Mouse (Mus musculus): ENCODE results near the gene Tcf7. TPM values are rescaled to one million over a fixed set of nuclear protein-coding genes. Genes with fewer than 3 reads are reported as not detected.

Gene Tcf7
- polyA plus RNA-seq, 1 experiment from 2014 or later = 16.0 TPM

DNA sequence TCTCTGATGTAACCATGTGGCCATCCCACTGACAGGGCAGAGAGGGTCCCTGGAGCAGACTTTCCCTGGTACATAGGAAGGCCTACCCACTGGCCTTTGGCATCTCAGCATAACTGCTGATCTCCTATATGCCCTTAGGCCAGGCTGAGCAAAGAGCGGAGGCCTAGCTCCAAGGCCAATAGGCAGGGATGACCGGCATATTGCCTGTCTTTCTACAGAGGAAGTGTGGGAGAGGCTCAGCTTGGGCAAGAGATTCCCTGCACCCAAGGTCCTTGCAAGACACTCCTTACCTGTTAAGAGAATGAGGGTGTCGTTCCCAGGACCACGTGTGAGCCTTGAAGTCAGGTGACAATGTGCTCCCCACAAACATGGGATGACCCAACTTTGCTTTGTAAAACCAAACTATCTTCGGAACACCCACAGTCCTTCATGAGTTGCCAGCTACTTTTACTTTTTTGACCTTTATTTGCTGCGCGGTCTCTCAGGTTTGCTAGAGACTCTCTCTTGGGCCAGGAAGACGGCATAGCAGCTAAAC lies 3.1 kb downstream of the Tcf7 start:
- Histone ChIP-seq H3K4me1 (replicated peaks; ENCODE audit: insufficient read depth, low read length) (peaks cover 13% of the 10 kb centered on the region), H3K9me3 (replicated peaks; ENCODE audit: low read length) (no peaks in the 10 kb centered on the region), H3K9ac (ENCODE audit: low read depth, low read length) (no peak overlapping the region), H3K4me3 (replicated peaks; ENCODE audit: low read depth, low read length) (no peak overlapping the region), H3K36me3 (ENCODE audit: insufficient read depth, low read length) (no peaks in the 10 kb centered on the region), H3K4me2 (ENCODE audit: low read length) (no peak overlapping the region), H3K27me3 (ENCODE audit: insufficient read depth, low read length) (no peaks in the 10 kb centered on the region), H3K27ac (no peak overlapping the region)
- 95% methylated on average over 8 of the region's 8 CpGs for WGBS
- ATAC-seq (replicated peaks; ENCODE audit: low FRiP score, low read depth) (no peak), DNase-seq (ENCODE audit: low spot score) (no peak)
- no peak for TF ChIP-seq CTCF (IDR thresholded peaks at IDR 0.05; ENCODE audit: low read depth)

DNA sequence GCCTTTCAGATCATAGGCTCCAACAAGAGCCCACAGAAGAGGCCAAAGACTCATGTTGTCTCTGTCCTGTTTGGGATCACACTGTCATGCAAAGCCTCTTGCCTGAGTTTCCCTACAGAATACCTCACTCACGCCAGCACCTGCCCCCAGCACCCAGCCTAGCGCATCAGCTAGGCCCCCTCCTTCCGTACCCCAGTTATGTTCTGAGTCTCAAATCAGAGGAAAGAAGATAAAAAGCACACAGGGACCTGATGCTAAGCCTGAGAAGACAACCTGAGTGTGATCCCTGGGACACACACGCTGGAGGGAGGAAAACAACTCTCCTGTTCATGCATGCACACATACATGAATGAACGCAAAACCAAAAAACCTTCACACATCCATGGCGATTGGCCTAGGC lies 3.8 kb downstream of the Tcf7 start:
- WGBS = 92% methylated on average over 6 of the region's 6 CpGs
- Histone ChIP-seq H3K4me2 (ENCODE audit: low read length) (no peak overlapping the region), H3K9me3 (replicated peaks; ENCODE audit: low read length) (no peaks in the 10 kb centered on the region), H3K36me3 (ENCODE audit: insufficient read depth, low read length) (no peaks in the 10 kb centered on the region), H3K9ac (ENCODE audit: low read depth, low read length) (no peak overlapping the region), H3K27ac (no peak overlapping the region), H3K4me1 (replicated peaks; ENCODE audit: insufficient read depth, low read length) (peaks cover 7% of the 10 kb centered on the region), H3K27me3 (ENCODE audit: insufficient read depth, low read length) (no peaks in the 10 kb centered on the region), H3K4me3 (replicated peaks; ENCODE audit: low read depth, low read length) (no peak overlapping the region)
- TF ChIP-seq CTCF (IDR thresholded peaks at IDR 0.05; ENCODE audit: low read depth) = no peak
- ATAC-seq (replicated peaks; ENCODE audit: low FRiP score, low read depth) = no peak
- no peak for DNase-seq (ENCODE audit: low spot score)

DNA sequence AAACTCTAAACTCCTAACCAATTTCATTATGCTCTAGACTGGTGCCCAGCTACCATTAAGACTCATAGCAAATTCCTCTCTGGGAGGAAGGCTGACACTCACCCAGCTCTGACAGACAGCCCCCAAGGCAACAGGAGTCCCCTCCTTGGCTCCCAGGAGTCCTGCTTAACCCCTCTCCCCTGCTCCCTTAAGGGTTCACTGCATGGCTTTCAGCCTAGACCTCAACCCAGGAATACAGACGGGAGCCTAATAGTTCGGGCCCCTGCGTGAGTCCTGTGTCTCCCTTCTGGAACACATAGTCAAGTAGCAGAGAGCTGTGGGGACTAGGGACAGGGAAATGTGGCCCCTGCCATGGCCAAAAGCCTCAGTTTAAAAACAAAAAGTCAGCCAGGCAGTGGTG lies 4.7 kb downstream of the Tcf7 start:
- H3K9ac ChIP-seq (ENCODE audit: low read depth, low read length) = no peak overlapping the region
- H3K4me1 ChIP-seq (replicated peaks; ENCODE audit: insufficient read depth, low read length) = 0 out of 2 replicates have a peak, but pooled peaks cover 1% of the 10 kb centered on the region
- TF ChIP-seq CTCF (IDR thresholded peaks at IDR 0.05; ENCODE audit: low read depth) = no peak
- H3K9me3 ChIP-seq (replicated peaks; ENCODE audit: low read length) = no peaks in the 10 kb centered on the region
- H3K4me3 ChIP-seq (replicated peaks; ENCODE audit: low read depth, low read length) = no peak overlapping the region
- DNase-seq (ENCODE audit: low spot score) = no peak
- no peaks in the 10 kb centered on the region for H3K36me3 ChIP-seq (ENCODE audit: insufficient read depth, low read length)
- ATAC-seq (replicated peaks; ENCODE audit: low FRiP score, low read depth) = no peak
- WGBS = 91% methylated on average over 3 of the region's 3 CpGs
- H3K4me2 ChIP-seq (ENCODE audit: low read length) = no peak overlapping the region
- no peaks in the 10 kb centered on the region for H3K27me3 ChIP-seq (ENCODE audit: insufficient read depth, low read length)
- no peak overlapping the region for H3K27ac ChIP-seq

DNA sequence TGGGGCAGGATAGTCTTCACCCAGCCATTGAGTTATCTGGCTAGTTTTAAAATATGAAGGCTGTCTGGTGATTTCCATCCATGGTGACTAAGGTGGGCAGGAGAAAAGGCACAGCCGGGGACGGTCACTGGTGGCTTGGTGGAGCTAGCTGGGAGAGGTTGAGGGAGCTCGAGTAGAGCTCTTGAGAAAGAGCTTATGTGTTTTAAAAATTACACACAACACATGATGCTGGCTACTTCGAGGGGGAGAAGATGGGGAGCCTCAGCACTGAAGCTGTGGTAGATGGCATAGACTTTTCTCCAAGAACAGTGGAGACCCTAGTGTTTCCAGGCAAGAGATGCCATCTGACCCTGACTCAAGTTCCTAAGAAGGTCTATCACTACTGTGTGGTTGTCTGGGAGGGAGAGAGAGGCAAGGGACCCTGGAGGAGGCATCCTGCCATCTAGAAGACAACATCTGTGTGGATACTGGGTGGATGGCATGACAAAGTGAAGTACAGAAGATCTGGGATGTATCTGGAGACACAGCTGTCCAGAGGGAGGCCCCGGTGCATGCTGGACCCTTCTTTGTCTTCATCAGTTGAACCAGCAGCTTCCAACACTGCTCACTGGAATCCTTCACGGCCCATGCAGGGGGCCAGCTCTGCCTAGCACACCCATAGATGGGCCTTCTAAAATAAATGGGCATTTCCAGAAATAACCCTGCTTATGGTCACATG lies 5.2 kb downstream of the Tcf7 start:
- H3K27ac ChIP-seq = no peak overlapping the region
- H3K4me3 ChIP-seq (replicated peaks; ENCODE audit: low read depth, low read length) = no peak overlapping the region
- H3K4me1 ChIP-seq (replicated peaks; ENCODE audit: insufficient read depth, low read length) = peaks cover 7% of the 10 kb centered on the region; the same call in 1 of the 2 replicates
- no peaks in the 10 kb centered on the region for H3K27me3 ChIP-seq (ENCODE audit: insufficient read depth, low read length)
- no peak overlapping the region for H3K4me2 ChIP-seq (ENCODE audit: low read length)
- ATAC-seq (replicated peaks; ENCODE audit: low FRiP score, low read depth) (no peak), DNase-seq (ENCODE audit: low spot score) (no peak)
- no peaks in the 10 kb centered on the region for H3K36me3 ChIP-seq (ENCODE audit: insufficient read depth, low read length)
- no peak for TF ChIP-seq CTCF (IDR thresholded peaks at IDR 0.05; ENCODE audit: low read depth)
- H3K9ac ChIP-seq (ENCODE audit: low read depth, low read length) = no peak overlapping the region
- no peaks in the 10 kb centered on the region for H3K9me3 ChIP-seq (replicated peaks; ENCODE audit: low read length)
- 93% methylated on average over 6 of the region's 6 CpGs for WGBS

DNA sequence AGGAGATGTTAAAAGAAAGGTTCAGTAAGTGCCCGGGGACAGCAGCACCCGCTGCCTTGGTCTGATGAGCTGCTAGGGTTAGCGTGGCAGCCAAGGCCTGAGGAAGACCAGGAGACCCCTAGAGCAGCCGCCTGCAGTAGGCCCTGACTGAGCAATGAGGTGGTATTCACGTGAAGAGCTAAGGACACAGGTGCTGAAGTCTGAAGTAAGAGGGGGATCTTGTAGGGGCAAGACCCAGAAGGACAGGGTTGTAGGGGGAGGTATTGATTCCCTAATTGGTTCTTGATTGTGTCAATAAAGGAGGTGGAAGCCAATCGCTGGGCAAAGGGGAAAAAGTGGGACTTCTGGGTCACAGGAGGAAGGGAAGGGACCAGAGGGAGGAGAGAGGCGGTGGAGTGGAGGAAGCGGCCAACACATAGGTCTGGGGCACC lies 5.8 kb downstream of the Tcf7 start:
- no peaks in the 10 kb centered on the region for H3K27me3 ChIP-seq (ENCODE audit: insufficient read depth, low read length)

DNA sequence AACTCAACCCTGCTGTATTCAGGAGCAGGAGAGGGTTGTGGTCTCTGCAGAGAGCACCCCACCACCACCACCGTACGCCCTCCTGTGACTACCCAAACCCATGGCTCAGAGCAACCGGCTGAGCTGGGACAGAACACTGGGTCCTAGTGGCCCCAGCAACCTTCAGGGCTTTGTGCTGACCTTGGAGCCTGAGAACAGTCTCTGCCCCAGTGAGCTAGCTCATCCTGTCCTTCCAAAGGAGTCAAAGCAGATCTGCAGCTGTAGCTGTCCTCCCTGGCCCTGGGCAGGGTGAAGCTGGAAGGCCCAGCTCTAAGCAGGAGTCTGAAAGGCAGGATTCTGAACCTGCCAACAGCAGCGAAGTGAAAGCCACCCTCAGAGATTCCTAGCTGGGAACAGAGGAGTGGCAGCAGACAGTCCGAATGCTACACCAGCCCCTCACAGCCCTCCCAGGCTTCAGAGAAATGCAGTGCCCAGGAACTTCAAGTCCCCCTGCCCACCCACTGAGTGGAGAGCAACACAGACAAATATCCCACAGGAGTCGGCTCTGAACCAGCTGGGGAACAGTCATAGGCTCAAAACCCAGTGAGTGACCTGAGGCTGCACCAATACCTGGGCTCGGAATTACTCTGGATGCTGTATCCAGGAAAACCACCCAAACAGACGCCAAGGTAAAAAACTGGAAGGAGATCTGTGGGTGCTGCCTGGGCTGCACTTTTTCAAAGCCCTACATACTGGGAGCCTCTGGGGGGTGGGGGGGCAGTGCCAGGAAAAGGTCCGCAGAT lies 6.8 kb downstream of the Tcf7 start:
- no peak for ATAC-seq (replicated peaks; ENCODE audit: low FRiP score, low read depth)
- TF ChIP-seq CTCF (IDR thresholded peaks at IDR 0.05; ENCODE audit: low read depth) = no peak
- H3K9me3 ChIP-seq (replicated peaks; ENCODE audit: low read length) = no peaks in the 10 kb centered on the region
- H3K27ac ChIP-seq = no peak overlapping the region
- DNase-seq (ENCODE audit: low spot score) = no peak
- no peaks in the 10 kb centered on the region for H3K27me3 ChIP-seq (ENCODE audit: insufficient read depth, low read length)
- WGBS = 86% methylated on average over 9 of the region's 9 CpGs
- H3K9ac ChIP-seq (ENCODE audit: low read depth, low read length) = no peak overlapping the region
- peaks cover 8% of the 10 kb centered on the region; the same call in 1 of the 2 replicates for H3K4me1 ChIP-seq (replicated peaks; ENCODE audit: insufficient read depth, low read length)
- no peaks in the 10 kb centered on the region for H3K36me3 ChIP-seq (ENCODE audit: insufficient read depth, low read length)
- H3K4me3 ChIP-seq (replicated peaks; ENCODE audit: low read depth, low read length) = no peak overlapping the region
- no peak overlapping the region for H3K4me2 ChIP-seq (ENCODE audit: low read length)

More for the DNA sequence above, 5.8 kb downstream of the Tcf7 start:
- DNase-seq (ENCODE audit: low spot score) = no peak
- H3K4me1 ChIP-seq (replicated peaks; ENCODE audit: insufficient read depth, low read length) = peaks cover 8% of the 10 kb centered on the region; the same call in 1 of the 2 replicates
- TF ChIP-seq CTCF (IDR thresholded peaks at IDR 0.05; ENCODE audit: low read depth) = no peak
- H3K27ac ChIP-seq = no peak overlapping the region
- no peak overlapping the region for H3K9ac ChIP-seq (ENCODE audit: low read depth, low read length)
- no peak overlapping the region for H3K4me2 ChIP-seq (ENCODE audit: low read length)
- no peaks in the 10 kb centered on the region for H3K36me3 ChIP-seq (ENCODE audit: insufficient read depth, low read length)
- no peak overlapping the region for H3K4me3 ChIP-seq (replicated peaks; ENCODE audit: low read depth, low read length)
- H3K9me3 ChIP-seq (replicated peaks; ENCODE audit: low read length) = no peaks in the 10 kb centered on the region
- ATAC-seq (replicated peaks; ENCODE audit: low FRiP score, low read depth) = no peak
- 92% methylated on average over 8 of the region's 8 CpGs for WGBS

All from kidney, postnatal 0 days (tissue).